Mouse (Mus musculus) liver, embryonic 13.5 days (tissue): ENCODE data around the gene Rftn1. TPM values are rescaled to one million over a fixed set of nuclear protein-coding genes. Genes with fewer than 3 reads are reported as not detected.

ENCODE experiments used
- ATAC-seq: fragments of 200-750 bp; cut with Nextera tagmentation; 2 replicates; pipeline ENCODE4 v1.8.0; 2017; ENCODE audit warnings: low read depth, mild to moderate bottlenecking, moderate number of reproducible peaks, moderate library complexity
- DNase-seq: peaks from one replicate; pipeline ENCODE4 v3.0.0; 2022
- H3K27ac ChIP-seq: fragments of 300-500 bp; sonication (generic); 2 replicates; pipeline ENCODE4 v1.5.1; 2015; ENCODE audit warnings: moderate library complexity, mild to moderate bottlenecking, inconsistent platforms
- H3K27me3 ChIP-seq: fragments of 300-500 bp; sonication (generic); 2 replicates; pipeline ENCODE4 v1.6.1; 2015; ENCODE audit warnings: mild to moderate bottlenecking, inconsistent platforms
- H3K36me3 ChIP-seq: fragments of 300-500 bp; sonication (generic); 2 replicates; pipeline ENCODE4 v1.6.1; 2015; ENCODE audit warnings: mild to moderate bottlenecking, inconsistent platforms
- H3K4me1 ChIP-seq: fragments of 300-500 bp; sonication (generic); replicated peaks from 2 replicates; pipeline ENCODE4 v1.6.1; 2015; ENCODE audit warnings: inconsistent platforms
- H3K4me2 ChIP-seq: fragments of 300-500 bp; sonication (generic); 2 replicates; pipeline ENCODE4 v1.6.1; 2015; ENCODE audit warnings: inconsistent platforms, mild to moderate bottlenecking, moderate library complexity
- H3K4me3 ChIP-seq: fragments of 300-500 bp; sonication (generic); replicated peaks from 2 replicates; pipeline ENCODE4 v1.5.1; 2015; ENCODE audit warnings: mild to moderate bottlenecking, inconsistent platforms
- H3K9ac ChIP-seq: fragments of 300-500 bp; sonication (generic); 2 replicates; pipeline ENCODE4 v1.6.1; 2015; ENCODE audit warnings: mild to moderate bottlenecking, inconsistent platforms
- H3K9me3 ChIP-seq: fragments of 300-500 bp; sonication (generic); replicated peaks from 2 replicates; pipeline ENCODE4 v1.6.1; 2016; ENCODE audit warnings: inconsistent platforms
- WGBS: fragments of 180-500 bp; shearing (Covaris S2); methylation state at CpG from one replicate; pipeline ENCODE4 v1.1.7; 2015; ENCODE audit not compliant: insufficient replicate concordance; 5-methylcytosine and 5-hydroxymethylcytosine counted together
- polyA plus RNA-seq: library from polyadenylated mRNA; unstranded; fragments of >200 nt; fragmentation: Nextera tagmentation; extraction: Ambion mirVana; gene quantifications from 2 replicates; pipeline ENCODE4 v1.2.1, GENCODE M21; 2015

The Rftn1 gene
- polyA plus RNA-seq, 1 experiment from 2014 or later = 5.7 TPM

- 73% methylated on average over 20 of the region's 20 CpGs for WGBS
- ATAC-seq = no peak
- Histone ChIP-seq H3K4me2 (no peak overlapping the region), H3K4me3 (no peak overlapping the region), H3K4me1 (peaks cover 53% of the 10 kb centered on the region), H3K9me3 (no peaks in the 10 kb centered on the region), H3K27ac (peak overlapping the region; percentile 41), H3K9ac (no peak overlapping the region), H3K27me3 (no peaks in the 10 kb centered on the region), H3K36me3 (peaks cover 14% of the 10 kb centered on the region)
- no peak for DNase-seq
Measured at GRCm38 (mm10) chr17:50160904-50161805, 29.3 kb downstream of the Rftn1 start.

GRCm38 (mm10) chr17:50160357-50160756 is 30.1 kb downstream of the Rftn1 start:
- H3K27me3 ChIP-seq = no peaks in the 10 kb centered on the region
- peaks cover 10% of the 10 kb centered on the region for H3K36me3 ChIP-seq
- peaks cover 53% of the 10 kb centered on the region for H3K4me1 ChIP-seq
- H3K4me3 ChIP-seq = no peak overlapping the region
- no peak overlapping the region; the same call in 1 of the 2 replicates for H3K27ac ChIP-seq
- no peak overlapping the region for H3K9ac ChIP-seq
- DNase-seq (no peak), ATAC-seq (no peak)
- 77% methylated on average over 6 of the region's 6 CpGs for WGBS
- no peaks in the 10 kb centered on the region for H3K9me3 ChIP-seq
- no peak overlapping the region for H3K4me2 ChIP-seq

GRCm38 (mm10) chr17:50159816-50160215 is 30.7 kb downstream of the Rftn1 start:
- Histone ChIP-seq H3K4me3 (no peak overlapping the region), H3K9me3 (no peaks in the 10 kb centered on the region), H3K4me1 (peaks cover 53% of the 10 kb centered on the region), H3K4me2 (no peak overlapping the region), H3K9ac (no peak overlapping the region), H3K27ac (peak overlapping the region; percentile 73; the same call in 1 of the 2 replicates), H3K36me3 (peaks cover 7% of the 10 kb centered on the region; the same call in 1 of the 2 replicates), H3K27me3 (no peaks in the 10 kb centered on the region)
- WGBS = 90% methylated on average over 6 of the region's 6 CpGs
- DNase-seq (no peak), ATAC-seq (no peak)

- Histone ChIP-seq H3K9ac (peak overlapping the region; percentile 47; the same call in 1 of the 2 replicates), H3K9me3 (no peaks in the 10 kb centered on the region), H3K36me3 (no peaks in the 10 kb centered on the region), H3K4me2 (peak overlapping the region; percentile 46), H3K27me3 (no peaks in the 10 kb centered on the region), H3K4me1 (peaks cover 53% of the 10 kb centered on the region), H3K4me3 (no peak overlapping the region), H3K27ac (peak overlapping the region; percentile 73)
- 30% methylated on average over 6 of the region's 6 CpGs for WGBS
- DNase-seq (peak; percentile 46), ATAC-seq (peak; percentile 97)
Measured at GRCm38 (mm10) chr17:50158565-50158964, 31.9 kb downstream of the Rftn1 start.

GRCm38 (mm10) chr17:50157190-50158150 is 33.0 kb downstream of the Rftn1 start:
- no peak overlapping the region for H3K4me2 ChIP-seq
- H3K9me3 ChIP-seq = no peaks in the 10 kb centered on the region
- H3K9ac ChIP-seq = 0 out of 2 replicates have a peak overlapping the region, but pooled peaks have one; percentile 47
- 81% methylated on average over 15 of the region's 15 CpGs for WGBS
- no peaks in the 10 kb centered on the region for H3K27me3 ChIP-seq
- no peak overlapping the region for H3K4me3 ChIP-seq
- no peak for ATAC-seq
- H3K36me3 ChIP-seq = no peaks in the 10 kb centered on the region
- no peak for DNase-seq
- H3K27ac ChIP-seq = 0 out of 2 replicates have a peak overlapping the region, but pooled peaks have one; percentile 73
- H3K4me1 ChIP-seq = peaks cover 52% of the 10 kb centered on the region

- H3K4me1 ChIP-seq = peaks cover 15% of the 10 kb centered on the region
- no peaks in the 10 kb centered on the region for H3K9me3 ChIP-seq
- DNase-seq (no peak), ATAC-seq (no peak)
- H3K27ac ChIP-seq = no peak overlapping the region
- 75% methylated on average over 5 of the region's 5 CpGs for WGBS
- H3K36me3 ChIP-seq = no peaks in the 10 kb centered on the region
- no peak overlapping the region for H3K4me2 ChIP-seq
- no peak overlapping the region for H3K9ac ChIP-seq
- no peak overlapping the region for H3K4me3 ChIP-seq
- no peaks in the 10 kb centered on the region for H3K27me3 ChIP-seq
Measured at GRCm38 (mm10) chr17:50152085-50152484, 38.4 kb downstream of the Rftn1 start.

GRCm38 (mm10) chr17:50151208-50151723 is 39.2 kb downstream of the Rftn1 start:
- Histone ChIP-seq H3K4me2 (no peak overlapping the region), H3K27ac (no peak overlapping the region), H3K9ac (no peak overlapping the region), H3K36me3 (no peaks in the 10 kb centered on the region), H3K27me3 (no peaks in the 10 kb centered on the region), H3K4me3 (no peak overlapping the region), H3K9me3 (no peaks in the 10 kb centered on the region), H3K4me1 (peaks cover 13% of the 10 kb centered on the region)
- WGBS = 68% methylated on average over 7 of the region's 7 CpGs
- DNase-seq = no peak
- no peak for ATAC-seq

GRCm38 (mm10) chr17:50150416-50151207 is 39.9 kb downstream of the Rftn1 start:
- Histone ChIP-seq H3K9ac (no peak overlapping the region), H3K4me2 (no peak overlapping the region), H3K27ac (no peak overlapping the region), H3K9me3 (no peaks in the 10 kb centered on the region), H3K27me3 (no peaks in the 10 kb centered on the region), H3K36me3 (no peaks in the 10 kb centered on the region), H3K4me1 (peaks cover 13% of the 10 kb centered on the region), H3K4me3 (no peak overlapping the region)
- ATAC-seq (no peak), DNase-seq (no peak)
- WGBS = 70% methylated on average over 16 of the region's 16 CpGs

- Histone ChIP-seq H3K27ac (no peak overlapping the region), H3K27me3 (no peaks in the 10 kb centered on the region), H3K4me1 (peaks cover 13% of the 10 kb centered on the region; the same call in 1 of the 2 replicates), H3K4me2 (no peak overlapping the region), H3K4me3 (no peak overlapping the region), H3K9ac (no peak overlapping the region), H3K9me3 (no peaks in the 10 kb centered on the region), H3K36me3 (no peaks in the 10 kb centered on the region)
- WGBS = 74% methylated on average over 14 of the region's 14 CpGs
- ATAC-seq (no peak), DNase-seq (no peak)
Measured at GRCm38 (mm10) chr17:50149690-50150210, 40.7 kb downstream of the Rftn1 start.

- 68% methylated on average over 12 of the region's 12 CpGs for WGBS
- H3K27me3 ChIP-seq = no peaks in the 10 kb centered on the region
- H3K4me1 ChIP-seq = peaks cover 13% of the 10 kb centered on the region; the same call in 1 of the 2 replicates
- H3K4me3 ChIP-seq = no peak overlapping the region
- H3K9me3 ChIP-seq = no peaks in the 10 kb centered on the region
- H3K27ac ChIP-seq = no peak overlapping the region
- H3K36me3 ChIP-seq = no peaks in the 10 kb centered on the region
- DNase-seq (no peak), ATAC-seq (no peak)
- H3K4me2 ChIP-seq = no peak overlapping the region
- no peak overlapping the region for H3K9ac ChIP-seq
Measured at GRCm38 (mm10) chr17:50147831-50148587, 42.5 kb downstream of the Rftn1 start.
